Mouse (Mus musculus) retina, postnatal 1 day (tissue): ENCODE measurements around the gene Pdrg1.
A peak's percentile ranks its signal among the peaks of the same experiment; 100 is the strongest.

Experiments used
- DNase-seq: peaks from one replicate; pipeline ENCODE4 v3.0.0-alpha.2; 2012

Gene Pdrg1

GRCm38 (mm10) chr2:153014758-153015593 is at the start of gene Pdrg1:
Pdrg1 (minus strand) TSS chr2:153015427.
- peak; percentile 96 for DNase-seq

- no peak for DNase-seq
Observed at GRCm38 (mm10) chr2:153064190-153064970, 49.2 kb upstream of the Pdrg1 start.

GRCm38 (mm10) chr2:153063394-153063793 is 48.2 kb upstream of the Pdrg1 start:
- no peak for DNase-seq

GRCm38 (mm10) chr2:153060216-153060615 is 45.0 kb upstream of the Pdrg1 start:
- DNase-seq, result peak; percentile 43

GRCm38 (mm10) chr2:153058365-153058764 is 43.1 kb upstream of the Pdrg1 start:
- no peak for DNase-seq

GRCm38 (mm10) chr2:153055270-153055920 is 40.2 kb upstream of the Pdrg1 start:
- peak; percentile 28 for DNase-seq

GRCm38 (mm10) chr2:153053896-153054295 is 38.7 kb upstream of the Pdrg1 start:
- DNase-seq, result no peak

- peak; percentile 31 for DNase-seq
Observed at GRCm38 (mm10) chr2:153052700-153053351, 37.6 kb upstream of the Pdrg1 start.

GRCm38 (mm10) chr2:153051537-153051936 is 36.3 kb upstream of the Pdrg1 start:
- no peak for DNase-seq

- DNase-seq, result no peak
Observed at GRCm38 (mm10) chr2:153051095-153051494, 35.9 kb upstream of the Pdrg1 start.

DNA sequence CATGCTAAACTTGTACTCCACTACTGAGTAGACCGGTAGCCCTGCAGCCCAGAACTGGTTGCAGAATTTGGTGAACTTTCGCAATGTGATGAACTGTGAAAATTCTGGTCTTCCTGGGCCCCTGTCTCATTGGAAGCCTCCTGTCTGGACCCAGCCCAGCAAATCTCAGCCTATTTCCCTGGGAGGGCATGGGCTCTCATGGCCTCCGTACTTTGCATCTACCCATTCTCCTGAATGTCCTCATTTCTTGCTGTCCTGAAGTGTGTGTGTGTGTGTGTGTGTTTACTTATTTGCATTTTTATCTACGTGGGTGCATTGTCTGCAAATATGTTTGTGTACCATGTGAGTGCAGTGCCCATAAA is 34.8 kb upstream of the Pdrg1 start:
- DNase-seq, result no peak

GRCm38 (mm10) chr2:153049288-153049996 is 34.2 kb upstream of the Pdrg1 start:
- peak; percentile 26 for DNase-seq

DNA sequence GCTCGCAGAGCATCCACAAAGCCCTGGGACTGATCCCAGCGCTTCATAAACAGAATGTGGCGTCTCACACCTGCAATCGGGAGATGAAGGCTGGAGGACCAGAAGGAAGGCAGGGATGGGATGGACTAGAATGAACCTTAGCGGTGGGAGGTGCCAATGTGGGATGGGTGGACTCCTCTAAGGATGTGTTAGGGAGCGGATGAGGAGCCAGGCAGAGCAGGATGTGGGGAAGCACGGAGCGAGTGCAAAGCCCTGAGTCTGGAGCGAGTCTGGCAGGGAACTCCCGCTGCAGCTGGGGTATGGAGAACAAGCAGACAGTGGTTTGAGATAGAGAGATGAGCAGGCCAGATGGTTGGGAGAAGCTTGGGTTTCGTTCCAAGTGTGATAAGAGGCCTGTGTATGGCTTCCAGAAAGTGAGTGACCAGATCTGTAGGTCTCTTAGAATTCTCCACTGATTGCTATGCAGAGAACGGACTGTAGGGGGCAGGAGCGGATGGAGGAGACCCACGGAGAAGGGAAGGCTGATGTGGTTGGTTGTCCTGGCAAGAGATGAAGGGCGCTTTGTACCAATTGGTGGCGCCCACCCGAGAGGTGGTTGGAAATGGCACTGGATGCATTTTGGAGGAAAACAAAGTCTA is 32.7 kb upstream of the Pdrg1 start:
- DNase-seq, result peak; percentile 71

DNA sequence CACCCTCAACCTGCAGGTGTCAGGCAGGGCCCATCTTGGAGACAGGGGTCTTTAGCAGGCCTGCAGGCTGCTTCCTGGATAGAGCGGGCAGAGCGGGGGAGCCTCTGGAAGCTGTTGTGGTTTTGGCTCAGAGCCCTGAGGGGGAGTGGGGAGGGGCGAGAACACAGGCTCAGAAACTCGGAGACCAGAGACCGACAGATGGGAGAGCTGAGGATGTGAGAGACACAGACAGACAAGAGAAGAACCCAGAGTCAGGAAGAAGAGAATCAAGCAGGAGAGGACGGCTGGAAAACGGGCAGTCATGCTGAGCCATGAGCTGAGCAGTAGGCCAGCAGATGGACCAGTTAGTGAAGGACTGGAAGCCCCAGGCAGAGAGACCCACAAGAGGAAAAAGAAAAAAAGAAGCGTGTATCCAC is 30.7 kb upstream of the Pdrg1 start:
- peak; percentile 84 for DNase-seq

- DNase-seq, result no peak
Observed at GRCm38 (mm10) chr2:153043886-153044285, 28.7 kb upstream of the Pdrg1 start.

- peak; percentile 94 for DNase-seq
Observed at GRCm38 (mm10) chr2:153036690-153037089, 21.5 kb upstream of the Pdrg1 start.

GRCm38 (mm10) chr2:153033545-153034230 is 18.5 kb upstream of the Pdrg1 start:
- peak; percentile 63 for DNase-seq

DNA sequence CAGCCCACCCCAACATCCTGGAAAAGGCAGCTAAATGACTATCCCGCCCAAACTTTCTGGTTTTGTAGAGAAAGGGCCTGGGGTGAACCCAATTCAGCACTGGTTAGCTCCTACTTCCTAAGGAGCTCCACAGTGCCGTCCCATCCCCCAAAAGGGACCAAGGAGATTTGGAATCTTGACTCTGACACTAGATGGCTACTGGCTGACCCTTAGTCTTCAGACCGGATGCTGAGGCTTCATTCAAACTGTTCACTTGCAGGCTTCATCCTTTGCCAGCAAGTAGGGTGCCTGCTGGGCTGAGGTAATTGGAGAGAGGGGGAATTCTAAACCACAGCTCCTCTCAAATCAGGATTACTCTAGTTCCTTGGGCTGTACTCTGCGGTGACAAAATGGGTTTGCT is 17.7 kb upstream of the Pdrg1 start:
- DNase-seq, result no peak

DNA sequence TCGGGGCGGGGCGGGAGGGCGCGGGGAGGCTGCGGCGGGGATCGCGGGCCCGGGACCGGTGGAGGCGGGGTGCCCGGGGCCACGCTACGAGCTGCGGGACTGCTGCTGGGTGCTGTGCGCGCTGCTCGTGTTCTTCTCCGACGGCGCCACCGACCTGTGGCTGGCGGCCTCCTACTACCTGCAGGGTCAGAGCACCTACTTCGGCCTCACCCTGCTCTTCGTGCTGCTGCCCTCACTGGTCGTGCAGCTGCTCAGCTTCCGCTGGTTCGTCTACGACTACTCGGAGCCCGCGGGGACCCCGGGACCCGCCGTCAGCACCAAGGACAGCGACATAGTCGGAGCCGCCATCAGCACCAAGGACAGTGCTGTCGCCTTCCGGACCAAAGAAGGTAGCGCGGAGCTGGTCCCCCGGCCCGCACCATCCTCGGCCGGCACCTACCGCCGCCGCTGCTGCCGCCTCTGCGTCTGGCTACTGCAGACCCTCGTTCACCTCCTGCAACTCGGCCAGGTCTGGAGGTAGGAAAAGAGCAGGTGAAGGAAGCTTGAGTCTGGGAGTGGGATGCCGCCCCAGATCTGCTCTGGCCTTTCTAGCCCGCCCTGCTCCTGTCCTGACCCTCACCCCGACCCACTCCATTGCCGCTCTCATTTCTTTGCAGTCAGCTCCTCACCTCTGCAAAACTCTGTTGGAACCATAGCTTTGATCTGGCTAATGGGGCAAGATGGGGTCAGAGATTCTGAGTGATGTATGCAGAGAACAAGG is 17.0 kb upstream of the Pdrg1 start:
- DNase-seq, result peak; percentile 84
